Mouse (Mus musculus) CD4-positive helper T cell, adult 2 months (primary cell): ENCODE results near the gene Sipa1l2.

ENCODE experiments used
- DNase-seq: peaks from one replicate; pipeline ENCODE4 v3.0.0-alpha.2; 2012; ENCODE audit warnings: low read depth, missing footprints, low spot score

The Sipa1l2 gene

DNA sequence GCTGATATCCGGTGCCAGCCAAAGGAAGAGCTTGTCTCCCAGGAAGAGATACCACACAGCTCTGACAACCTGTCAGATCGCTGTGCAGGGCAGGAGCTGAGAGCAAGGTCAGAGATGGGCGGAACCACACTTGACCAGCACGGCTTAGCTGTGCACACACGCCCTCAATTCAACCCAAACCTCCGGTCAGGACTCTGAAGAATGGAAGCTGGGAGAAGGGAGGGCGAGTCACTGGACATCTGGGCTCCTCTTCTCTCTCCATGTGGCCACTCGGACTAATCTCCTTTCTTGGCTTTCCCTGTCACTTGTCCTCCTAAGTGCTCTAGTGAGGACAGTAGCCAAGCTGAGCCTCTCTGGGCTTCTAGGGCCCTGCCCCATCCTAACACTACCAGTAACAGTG lies 53.9 kb downstream of the Sipa1l2 start:
- no peak for DNase-seq

DNA sequence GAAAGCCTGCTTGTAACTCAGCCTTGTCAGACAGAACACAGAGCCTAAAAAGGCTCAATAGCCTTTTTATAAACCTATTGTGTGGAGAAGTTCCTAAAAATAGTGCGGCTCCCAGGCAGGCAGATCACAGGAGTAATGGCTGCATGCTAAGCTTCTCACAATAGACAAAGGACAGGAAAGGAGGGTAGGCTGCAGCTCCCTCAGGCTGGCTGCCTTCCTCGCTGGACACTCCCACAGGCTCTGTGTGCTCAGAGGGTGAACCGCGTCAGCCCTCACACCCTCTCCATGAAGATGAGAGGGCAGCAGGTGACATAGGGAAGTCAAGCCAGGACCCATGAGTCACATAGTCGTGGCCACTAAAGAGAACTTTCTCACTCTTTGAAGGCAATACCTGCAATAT lies 55.7 kb downstream of the Sipa1l2 start:
- DNase-seq, result no peak

DNA sequence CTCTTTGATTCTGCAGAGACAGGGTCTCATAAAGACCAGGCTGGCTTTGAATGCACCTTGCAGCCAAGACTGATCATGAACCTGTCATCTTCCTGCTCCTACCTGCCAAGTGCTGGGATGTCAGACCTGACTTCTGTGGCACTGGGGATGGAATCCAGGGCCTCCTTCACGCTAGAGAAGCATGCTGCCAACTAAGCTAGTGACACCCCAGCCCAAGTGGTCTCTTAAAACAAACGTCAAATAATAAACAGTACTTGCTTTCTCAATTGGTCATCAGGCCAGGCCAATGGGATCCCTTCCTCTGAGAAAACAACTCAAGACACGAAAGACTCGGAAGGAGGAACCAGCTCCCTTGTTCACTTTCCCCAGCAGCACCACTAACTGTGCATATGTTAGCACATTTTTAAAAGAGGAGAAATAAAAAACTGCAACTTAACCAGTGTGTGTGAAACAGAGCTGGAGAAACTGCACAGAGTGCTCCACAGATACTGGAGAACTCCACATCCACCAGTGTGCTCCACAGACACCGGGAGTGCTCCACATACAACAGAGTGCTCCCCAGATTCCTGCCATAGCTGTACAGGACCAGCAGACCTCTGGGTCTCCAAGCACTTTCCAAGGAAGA lies 56.3 kb downstream of the Sipa1l2 start:
- no peak for DNase-seq

DNA sequence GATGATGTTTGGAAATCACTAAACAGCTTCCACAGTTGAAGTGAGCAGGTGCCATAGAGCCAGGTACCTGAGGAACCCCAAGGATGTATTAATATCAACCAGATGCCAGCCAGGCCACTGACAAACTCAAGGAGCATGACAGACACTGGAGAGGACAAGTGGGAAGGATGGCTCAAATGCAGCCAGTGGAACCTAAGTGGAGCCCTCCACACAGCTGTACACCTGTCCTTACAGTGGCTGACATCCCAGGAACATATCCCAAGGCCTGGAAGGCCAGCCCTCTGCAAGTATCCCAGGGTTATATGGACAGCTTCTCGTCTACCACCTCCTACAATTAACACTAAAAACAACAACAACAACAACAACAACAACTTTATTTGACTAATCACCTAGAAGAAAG lies 57.0 kb downstream of the Sipa1l2 start:
- DNase-seq, result no peak

DNA sequence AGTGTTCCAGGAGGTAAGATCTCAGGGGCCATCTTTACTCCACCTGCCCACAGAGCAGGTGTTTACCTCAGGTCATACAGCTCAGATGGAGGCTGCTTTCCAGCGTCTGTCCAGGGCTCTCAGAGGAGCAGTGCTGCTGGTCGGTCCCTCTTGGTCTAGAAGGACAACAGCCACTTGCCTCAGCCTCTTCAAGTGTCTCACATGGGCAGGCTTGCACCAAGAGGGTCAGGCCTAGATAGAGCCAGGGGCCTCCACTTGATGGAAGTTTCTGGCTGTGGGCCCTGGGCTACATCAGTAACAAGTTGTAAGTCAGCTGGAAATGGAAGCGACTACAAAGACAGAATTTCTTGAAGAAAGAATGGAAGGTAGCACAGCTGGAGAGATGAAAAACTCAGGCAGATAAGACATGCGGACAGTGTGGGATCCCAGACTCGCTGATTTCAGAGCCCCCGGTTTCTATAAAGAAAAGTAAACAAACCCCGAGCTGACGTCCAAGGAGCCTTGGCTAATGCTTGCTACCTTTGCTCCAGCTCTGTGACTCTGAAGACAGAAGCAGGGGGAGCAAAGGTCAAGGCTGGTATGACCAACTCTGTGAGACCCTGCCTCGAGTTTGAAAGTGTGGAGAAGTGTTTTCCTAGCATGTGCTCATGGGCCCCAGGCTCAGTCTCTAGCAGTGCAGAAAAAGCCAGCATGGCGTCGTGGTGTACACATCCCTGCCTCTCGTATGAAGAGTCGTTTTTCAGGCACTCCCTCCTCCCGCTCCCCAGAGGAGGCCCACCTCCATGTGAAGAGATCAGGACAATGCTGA lies 58.5 kb downstream of the Sipa1l2 start:
- no peak for DNase-seq

DNA sequence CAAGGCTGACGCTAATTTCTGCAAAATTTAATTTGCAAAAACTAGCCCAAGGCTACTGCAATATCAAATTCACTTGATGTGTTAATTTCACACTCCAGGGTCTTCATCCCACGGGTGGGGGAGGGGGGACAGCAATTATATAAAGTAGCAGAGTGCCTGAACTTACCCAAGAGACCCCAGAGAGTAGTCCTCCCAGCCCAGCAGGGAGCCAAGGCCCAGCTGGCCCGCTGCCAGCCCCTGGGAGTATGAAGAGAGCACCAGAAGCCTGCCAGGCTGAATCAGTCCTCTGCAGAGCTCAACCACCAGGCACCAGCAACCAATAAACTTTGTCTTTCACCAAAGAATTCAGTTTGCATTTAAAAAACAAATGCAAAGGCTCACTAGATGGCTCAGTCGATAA lies 59.8 kb downstream of the Sipa1l2 start:
- no peak for DNase-seq

DNA sequence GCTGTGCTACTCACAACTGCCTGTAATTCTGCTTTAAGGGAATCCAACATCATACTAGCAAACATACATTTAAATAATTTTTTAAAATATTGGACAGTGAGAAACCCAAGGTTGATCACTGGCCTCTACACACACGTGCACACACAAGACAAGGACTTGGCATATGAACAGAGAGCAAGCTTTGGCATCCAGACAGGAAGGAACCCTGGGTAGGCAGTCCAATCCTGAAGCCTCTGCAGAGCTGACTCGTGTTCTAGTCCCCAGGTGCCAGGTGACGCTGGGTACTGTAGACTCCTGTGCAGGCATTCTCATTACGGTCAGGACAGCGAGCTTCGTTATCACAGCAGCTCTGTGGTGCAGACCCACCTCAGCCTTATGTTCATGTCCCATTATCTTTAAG lies 60.4 kb downstream of the Sipa1l2 start:
- no peak for DNase-seq

DNA sequence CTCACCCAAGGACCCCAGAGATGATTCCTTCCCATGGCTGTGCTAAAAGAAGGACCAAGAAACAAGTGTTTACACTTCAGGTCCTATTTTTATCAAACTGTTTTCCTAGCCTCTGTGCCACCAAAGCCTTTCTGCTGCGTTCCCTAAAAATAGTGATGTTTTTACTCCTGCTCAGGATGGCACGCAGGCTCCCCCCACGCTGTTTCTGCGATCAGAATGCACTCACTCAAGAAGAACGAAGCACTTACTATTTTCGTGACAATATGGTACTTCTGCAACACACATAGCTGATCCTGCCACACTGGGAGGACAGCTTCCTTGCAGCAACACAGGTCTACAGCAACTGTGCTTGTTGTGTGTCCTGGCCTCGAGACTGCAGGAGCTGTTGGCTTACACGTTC lies 62.3 kb downstream of the Sipa1l2 start:
- no peak for DNase-seq

DNA sequence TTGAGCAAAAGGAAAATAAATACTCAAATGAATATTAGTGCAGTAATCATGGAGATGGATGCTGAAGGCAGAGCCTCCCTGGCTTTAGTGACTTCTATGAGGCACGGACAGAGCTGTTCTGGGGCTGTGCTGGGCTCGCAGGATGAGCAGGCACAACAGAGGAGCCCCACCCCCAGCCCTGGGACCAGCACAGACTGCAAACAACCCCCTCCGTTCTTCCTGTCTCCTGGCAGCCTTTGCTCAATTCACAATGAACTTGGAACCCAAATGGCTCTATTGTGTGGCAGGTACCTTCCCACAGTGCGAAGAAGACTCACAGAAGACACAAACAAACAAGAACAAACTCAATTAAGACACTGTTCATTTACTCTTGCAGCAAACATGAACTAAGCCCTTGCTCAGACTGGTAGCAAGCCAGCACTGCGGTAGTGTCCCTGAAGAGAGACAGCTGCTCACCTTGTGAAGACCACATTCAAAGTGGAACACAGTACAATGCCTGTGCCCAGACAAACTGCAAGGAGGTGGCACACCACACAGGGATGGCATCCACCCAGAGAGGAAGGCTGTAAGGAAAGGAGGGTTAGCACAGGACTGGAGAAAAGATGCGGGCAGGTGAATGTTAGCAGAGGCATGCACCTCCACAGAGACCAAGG lies 64.9 kb downstream of the Sipa1l2 start:
- no peak for DNase-seq

DNA sequence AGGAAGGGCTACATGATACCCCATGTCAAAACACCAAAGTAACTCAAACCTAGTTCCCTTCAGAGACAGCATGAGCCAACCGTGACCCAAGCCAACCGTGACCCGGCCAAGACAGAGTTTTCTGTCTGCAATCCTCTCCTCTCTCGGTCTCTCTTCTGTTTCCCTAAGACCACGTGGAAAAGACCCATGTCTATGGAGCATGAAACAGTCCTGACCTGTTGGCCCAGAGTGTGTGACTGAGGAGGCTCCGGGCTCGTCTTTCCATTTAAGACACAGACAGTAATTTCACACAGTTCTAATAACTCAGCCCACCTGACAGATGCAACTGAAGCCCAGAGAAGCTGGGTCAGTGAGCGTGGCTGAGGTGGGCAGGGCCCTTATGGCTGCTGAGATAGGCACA lies 65.8 kb downstream of the Sipa1l2 start:
- no peak for DNase-seq

DNA sequence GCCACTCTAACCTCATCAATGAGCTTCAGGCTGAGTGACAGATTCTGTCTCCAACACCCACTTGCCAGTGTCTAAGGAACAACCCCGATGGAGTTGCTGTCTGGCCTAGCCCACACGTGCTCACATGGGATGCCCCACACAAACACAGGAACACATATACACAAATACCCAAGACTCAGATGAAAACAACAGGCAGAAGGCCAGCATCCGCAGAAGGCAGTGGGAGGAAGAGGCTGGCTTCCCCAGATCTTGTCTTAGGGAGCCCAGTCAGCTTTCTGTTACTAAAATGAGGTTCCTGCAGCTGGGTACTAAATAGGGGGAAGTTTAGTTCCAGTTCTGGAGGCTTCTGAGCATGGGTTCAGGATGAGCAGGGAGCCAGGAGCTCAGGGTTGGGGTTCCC lies 66.8 kb downstream of the Sipa1l2 start:
- DNase-seq, result no peak

DNA sequence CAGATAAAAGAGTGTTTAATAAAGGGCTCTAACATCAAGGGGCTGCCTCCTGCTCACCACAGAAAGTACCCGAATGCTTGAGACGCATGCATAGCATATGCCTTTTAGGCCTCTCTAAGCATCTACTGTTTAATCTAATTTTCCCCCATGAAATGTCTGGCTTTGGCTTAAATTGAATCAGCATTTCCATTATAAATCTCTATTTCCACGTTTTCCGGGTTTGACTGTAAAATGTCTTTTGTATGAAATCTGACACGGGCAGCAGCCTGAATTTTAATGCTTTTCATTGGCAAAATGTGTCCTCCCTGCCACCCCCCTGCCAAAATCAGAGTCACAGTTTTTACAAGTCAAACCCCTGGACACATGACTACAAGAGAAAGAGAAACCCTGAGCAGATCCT lies 69.6 kb downstream of the Sipa1l2 start:
- no peak for DNase-seq

DNA sequence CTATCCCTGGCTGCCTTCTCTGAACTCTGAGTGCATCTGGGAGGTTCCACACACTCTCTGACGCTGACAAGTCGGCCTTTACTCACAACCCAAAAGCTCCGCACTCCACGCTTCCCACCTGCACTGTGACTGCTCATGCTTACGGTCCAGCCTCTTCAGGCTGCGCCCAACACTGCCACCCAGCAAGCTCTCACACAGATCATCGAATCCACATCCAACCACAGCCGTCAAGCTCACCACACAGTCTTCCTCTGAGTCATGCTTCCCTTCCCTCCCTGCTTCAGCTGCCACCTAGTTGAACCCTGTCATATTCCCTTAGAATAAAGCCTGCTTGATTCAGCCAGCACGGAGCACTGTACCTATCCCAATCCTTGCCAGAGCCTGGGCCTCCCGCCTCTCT lies 71.1 kb downstream of the Sipa1l2 start:
- no peak for DNase-seq

DNA sequence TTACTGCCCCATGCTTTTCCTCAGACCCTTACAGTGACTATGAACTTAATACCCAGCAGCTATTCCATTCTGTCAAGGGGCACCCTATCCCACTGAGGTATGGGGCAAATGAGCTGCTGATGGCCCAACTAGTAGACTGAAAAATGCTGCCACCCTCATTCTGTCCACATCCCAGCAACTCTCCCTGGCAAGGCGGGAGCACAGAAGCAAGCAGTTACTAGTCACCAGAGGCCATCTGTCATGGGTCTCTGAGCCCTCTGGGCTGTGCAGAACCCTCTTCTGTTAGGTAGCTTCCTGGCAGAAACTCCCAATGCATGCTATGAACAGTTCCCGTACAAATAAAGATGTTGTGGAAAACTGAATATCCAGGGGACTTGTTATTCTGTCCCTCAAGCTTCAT lies 74.1 kb downstream of the Sipa1l2 start:
- no peak for DNase-seq

DNA sequence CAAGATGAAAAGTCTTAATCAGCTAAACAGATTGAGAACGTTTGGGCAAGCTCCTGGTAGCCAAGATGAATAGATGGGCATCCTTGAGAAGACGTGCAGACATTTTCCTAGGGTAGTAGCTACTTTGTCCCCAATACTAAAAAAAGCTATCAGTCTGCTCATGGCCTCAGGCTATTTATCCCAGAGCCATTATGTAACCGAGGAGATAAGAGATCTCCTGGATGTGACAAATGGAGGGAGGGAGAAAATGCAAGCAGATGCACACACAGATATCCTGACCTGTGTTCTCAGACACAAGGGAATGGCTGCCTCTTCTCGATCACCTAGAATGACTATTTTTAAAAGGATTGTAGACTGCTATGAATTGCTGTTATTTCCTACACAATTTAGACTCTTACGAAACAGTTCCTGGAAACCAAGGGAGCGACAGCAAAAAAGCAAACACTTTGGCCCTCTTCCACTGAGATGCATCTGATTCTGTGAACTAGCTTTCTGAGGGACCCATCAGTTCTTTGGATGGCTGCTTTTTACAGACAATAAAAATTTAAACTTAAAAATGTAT lies 76.3 kb downstream of the Sipa1l2 start:
- DNase-seq, result no peak

DNA sequence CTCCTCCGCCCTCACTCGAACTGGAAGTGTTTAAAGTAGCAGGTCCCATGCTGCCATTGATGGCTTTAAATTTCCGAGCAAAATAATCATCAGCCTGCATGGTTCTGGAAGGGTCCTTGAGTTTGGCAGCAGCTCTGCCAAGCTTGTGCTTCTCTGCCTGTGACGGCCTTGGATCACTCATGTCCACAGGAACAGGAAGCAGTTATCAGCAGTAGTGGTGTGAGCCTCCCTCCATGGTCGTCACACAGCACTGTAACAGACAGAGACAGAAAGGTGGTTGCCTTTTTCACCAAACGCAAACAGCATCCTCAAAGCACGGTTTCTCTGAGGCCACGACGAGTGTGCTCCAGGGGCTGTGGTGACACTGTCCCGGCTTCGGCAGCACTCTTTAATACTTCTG lies 77.2 kb downstream of the Sipa1l2 start:
- DNase-seq, result no peak

DNA sequence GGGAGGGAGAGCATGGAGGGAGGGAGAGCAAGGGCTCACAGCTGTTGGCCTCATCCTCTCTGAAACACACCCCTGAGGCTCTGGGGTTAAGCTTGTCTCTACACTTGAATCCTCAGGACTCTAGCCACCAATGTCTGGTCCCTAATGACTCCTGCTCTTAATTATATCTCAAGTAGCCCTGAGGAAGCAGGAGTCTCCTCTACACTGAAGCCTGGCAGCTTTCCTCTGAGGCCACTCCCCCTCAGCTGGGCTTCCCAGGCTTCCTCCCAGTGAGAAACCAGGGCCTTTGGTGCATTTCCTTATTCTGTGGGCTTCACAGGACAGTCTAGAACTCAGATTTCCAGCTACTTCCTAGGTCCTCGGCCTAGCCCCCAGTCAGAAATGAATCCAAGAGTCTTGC lies 80.9 kb downstream of the Sipa1l2 start:
- DNase-seq, result no peak

DNA sequence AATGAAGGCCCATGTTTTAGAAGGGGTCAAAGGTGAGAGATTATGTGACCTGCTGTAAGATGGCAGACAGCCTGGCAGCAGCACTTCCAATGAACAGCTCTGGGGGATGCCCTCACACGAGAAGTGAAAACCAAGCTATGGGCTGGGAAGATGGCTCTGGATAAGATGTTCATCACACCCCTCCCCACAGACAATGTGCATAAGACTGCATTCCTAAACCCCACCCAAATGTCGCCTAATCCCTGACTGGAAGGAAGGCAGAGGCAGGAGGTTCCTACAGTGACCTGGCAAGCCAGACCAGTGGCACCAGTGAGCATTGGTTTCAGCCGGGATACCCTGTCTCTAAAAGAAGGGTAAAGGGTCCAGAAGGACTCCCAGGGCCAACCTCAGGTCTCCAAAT lies 83.9 kb downstream of the Sipa1l2 start:
- no peak for DNase-seq

DNA sequence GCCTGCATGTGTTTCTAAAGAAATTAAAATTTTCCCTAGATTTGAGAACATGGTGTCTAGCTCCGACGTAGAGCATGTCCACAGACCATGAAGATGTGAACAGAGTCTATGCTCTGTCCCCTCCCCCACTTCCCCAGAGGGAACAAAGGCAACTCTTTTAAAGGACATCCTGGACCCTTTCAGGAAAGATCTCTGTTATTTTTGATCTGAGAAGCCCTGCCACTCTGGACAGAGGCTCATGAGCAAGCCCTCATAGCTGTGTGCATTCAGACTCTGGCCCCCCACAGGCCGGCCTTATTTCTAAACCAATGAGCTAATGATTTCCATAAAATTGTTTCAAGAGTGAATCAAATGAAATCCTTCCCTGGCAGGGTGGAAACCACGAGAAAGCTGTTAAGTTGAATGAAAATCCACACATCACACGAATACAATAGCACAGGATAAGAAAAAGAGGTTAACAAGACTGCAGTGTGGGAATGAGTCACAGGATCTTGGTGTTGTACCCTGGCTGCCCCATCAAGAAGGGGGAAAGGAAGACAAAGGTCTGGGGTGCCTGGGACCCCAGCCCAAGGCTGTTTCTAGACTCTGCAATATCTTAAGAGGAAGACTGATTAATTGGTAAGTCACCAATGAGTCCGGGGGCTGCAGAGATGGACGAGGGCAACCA lies 84.9 kb downstream of the Sipa1l2 start:
- no peak for DNase-seq

DNA sequence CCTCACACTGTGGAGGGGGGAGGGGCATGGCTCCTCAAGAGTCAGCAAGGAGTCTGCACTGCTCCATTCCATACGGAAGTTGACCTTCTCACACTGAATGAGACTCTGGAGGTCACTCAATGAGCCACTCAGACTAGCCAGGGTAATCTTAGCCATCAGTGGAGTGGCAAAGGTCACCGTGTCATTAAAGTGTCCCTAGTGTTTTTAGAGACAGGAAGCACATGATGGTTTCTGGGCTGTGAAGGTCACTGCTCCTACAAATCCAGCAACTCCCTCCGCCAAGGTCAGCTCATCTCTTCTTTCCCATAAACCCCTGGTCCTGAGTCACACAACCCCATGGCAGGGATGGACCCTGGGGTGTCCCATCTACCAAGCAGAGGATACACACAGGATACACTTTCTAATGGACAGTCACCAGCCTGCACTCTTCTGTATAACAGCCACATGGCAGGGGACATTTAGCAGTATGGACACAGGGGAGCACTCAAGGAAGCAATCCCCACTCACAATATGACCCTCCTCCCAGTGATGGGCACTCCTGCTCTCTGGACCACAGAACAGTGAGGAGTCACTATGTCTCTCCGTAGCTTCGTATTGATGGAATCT lies 87.0 kb downstream of the Sipa1l2 start:
- no peak for DNase-seq

DNA sequence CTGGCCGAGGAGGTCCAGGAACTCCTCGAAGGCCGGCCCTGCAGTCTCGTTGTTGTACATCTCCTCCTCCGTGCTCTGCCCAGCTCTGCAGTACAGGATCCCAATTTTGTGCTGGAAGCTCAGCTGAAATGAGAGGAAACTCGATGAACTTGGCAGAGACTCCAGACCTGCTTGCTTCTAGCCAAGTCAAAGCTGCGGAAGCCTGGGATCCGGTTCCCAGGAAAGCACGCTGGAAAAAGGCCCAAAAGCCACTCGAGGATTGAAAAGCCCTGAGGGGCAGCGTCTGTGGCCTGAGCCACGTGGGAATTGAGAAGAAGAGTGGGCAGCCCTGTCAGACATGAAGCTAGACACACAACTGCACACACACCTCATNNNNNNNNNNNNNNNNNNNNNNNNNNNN lies 94.7 kb downstream of the Sipa1l2 start:
- no peak for DNase-seq

DNA sequence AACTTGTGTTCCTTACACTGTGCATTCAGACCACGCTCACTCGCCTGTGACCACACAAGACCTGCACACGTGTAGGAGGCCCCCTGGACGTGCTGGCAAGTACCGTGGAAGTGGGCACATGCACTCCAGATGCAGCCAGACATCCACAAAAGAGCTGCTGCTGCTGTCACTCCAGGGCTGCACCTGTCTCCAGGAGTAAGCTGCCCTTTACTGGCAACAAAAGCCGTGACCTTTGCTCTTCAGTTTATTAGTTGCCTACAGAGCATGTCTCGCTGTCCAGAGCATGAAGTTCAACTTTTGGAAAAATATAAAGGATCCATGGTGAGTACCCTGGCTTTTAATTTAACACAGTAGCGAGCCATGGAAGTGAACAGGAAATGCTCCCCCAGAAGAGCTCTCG lies 98.2 kb downstream of the Sipa1l2 start:
- DNase-seq, result no peak
